Mouse (Mus musculus): ENCODE data around the gene Ksr1. TPM values are rescaled to one million over a fixed set of nuclear protein-coding genes. Genes with fewer than 3 reads are reported as not detected.
"Not testable (repeated sequence)": the region's sequence is repeated elsewhere in the genome, so short reads cannot be mapped to it uniquely, and the experiment has no call there.

The Ksr1 gene
- total RNA-seq, 4 experiments from 2014 or later = 5.9 to 8.2 (median 6.5) TPM

- DNase-seq (ENCODE audit: low spot score) = no peak
Measured at GRCm38 (mm10) chr11:79013056-79013455, 133.2 kb downstream of the Ksr1 start.

GRCm38 (mm10) chr11:79012529-79012928, 133.7 kb downstream of the Ksr1 start:
- DNase-seq (ENCODE audit: low spot score) = no peak

DNA sequence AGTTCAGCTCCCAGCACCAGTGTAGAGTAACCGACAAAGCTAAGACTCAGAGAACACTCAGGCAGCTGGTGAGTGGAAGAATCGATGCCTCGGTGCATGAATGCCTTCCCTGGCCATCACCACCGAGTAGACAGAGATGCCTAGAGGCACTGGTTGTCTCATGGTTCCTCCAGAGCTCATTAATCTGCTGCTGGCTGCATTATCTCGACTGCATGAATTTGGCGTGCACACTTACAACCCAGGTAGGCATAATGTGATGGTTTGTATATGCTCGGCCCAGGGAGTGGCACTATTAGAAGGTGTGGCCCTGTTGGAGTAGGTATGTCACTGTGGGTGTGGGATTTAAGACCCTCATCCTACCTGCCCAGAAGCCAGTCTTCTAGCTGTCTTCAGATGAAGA, 137.3 kb downstream of the Ksr1 start:
- DNase-seq (ENCODE audit: low spot score) = no peak

GRCm38 (mm10) chr11:79008007-79008775, 138.0 kb downstream of the Ksr1 start:
- no peak for DNase-seq (ENCODE audit: low spot score)

DNA sequence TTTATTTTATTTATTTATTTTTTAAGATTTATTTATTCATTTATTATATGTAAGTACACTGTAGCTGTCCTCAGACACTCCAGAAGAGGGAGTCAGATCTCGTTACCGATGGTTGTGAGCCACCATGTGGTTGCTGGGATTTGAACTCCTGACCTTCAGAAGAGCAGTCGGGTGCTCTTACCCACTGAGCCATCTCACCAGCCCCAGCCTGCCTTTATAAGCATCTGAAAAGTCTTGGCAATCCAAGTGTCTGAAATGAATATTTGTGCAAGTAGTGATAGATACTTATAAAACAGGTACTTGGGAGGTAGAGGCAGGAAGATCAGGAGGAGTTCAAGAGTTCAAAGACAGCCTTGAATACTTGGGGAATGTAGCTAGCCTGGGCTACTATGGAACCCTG, 138.9 kb downstream of the Ksr1 start:
- not testable (repeated sequence) for DNase-seq (ENCODE audit: low spot score)

DNA sequence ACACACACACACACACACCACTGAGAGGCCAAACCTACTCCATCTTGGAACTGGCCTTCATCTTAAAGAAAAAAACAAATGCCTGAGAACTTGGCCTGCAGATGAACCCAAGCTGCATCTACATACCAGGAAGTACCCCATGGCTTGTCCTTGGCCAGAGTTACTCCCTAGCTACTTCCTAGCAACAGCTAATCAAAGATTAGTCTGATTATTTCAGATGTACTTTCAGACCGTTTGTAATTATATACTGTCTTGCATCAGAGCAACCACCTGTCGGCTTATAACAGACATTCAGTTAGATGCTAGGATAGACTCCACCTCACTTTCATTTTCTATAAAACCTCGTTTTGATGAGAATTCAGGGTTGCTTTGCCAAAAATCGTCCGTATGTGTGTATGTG, 139.8 kb downstream of the Ksr1 start:
- no peak for DNase-seq (ENCODE audit: low spot score)

DNA sequence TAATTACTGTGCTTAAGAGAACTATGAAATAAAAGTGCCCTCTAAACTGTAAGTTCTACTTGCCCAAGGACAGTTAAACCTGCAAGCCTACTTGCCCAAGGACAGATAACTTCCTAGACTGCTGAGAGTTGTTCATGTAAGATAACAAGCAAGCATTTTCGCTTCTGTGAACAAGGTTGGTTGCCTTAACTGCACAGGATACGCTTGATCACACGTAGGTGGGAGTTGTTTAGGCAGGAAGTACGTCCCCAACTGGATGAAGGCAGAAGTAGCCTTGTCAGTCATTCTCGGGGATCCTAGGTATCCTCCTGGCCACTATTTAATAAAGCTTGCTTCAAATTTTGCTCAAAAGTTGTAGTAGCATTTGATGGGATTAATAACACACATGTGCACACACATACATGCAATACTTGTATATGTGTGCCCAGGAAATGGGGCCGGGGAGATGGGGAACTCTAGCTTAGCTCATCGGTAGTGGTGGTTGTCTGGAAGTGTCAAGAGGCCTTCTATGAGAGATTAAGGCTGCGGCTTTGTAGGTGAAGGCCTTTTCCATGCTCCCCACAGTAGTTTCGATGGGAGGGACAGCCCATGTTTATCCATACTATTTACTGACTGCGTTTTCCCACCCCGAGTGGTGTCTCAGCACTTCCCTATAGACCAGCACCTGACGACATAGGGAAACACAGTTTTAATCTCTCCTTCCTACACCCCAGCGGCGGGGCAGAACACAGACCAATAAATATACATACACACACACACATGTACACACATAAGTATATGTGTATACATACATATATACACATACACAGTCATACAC, 140.4 kb downstream of the Ksr1 start:
- no peak for DNase-seq (ENCODE audit: low spot score)

DNA sequence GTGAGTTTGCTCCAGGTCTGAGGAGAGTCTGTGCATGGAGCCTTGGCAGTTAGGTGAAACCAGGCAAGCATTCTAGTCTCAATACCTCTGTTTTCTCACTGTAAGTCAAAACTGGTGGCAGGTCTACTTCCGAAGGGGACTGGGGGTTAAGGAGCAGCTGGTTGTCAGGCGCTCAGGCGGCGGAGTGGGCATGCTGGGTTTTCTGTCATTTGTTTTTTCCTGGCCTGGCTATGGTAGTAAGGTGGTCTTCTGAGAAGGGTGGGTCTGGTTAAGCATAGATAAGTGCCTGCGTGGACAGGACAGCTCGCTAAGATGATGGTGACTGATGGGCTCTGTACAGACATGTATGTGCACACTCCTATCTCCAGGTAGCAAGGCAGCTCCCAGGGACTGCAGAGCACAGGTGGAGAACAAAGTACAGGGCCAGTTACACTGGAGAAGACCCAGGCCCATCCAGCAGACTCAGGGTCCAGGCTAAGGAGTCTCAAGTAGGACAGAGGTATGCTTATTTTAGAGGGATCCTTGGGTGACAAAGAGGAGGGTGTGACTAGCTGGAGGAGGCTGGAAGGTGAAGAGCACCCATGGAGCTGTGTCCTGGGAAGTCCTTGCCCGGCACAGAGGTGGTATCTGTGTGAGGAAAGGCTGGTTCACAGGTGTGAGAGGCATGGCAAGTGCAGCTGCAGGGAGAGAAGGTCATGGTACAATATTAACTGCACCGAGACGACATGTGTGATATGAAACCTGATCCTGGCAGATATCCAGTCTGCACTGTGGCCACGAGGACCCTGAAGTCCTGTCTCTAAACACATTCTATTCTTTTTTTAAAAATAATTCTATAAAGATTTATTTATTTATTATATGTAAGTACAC, 142.2 kb downstream of the Ksr1 start:
- no peak for DNase-seq (ENCODE audit: low spot score)

DNA sequence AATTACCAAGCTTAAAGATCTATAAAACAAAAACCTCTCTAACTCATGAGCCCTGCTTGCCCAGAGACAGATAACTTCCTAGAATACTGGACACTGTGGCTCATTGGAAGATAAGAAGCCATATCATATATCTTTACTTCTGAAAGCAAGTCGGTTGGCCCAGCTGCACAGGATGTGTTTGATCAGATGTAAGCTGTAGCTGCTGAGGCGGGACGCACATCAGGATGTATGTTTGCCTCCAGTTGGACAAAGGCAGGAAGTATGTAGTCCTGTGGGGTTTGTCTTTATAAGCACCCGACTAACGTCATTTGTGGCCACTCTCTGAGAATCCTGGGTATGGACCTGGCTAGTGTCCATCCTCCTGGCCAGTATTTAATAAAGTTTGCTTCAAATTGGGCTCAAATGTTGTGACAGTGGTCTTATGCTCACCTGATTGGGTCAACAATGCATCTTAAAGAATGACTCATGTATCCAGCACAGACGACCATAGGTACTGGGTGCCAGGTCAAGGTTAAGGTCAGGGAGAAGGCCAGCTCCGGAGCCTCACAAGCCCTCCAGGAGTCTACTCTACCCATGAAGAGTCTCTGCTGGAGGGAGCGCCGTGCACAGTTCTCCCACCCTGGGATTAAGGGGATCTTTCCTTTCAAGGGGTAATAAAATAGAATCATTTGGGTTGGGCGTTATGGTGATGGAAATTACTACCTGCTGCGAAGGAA, 143.0 kb downstream of the Ksr1 start:
- peak; percentile 42 for DNase-seq (ENCODE audit: low spot score)

GRCm38 (mm10) chr11:79002551-79002951, 143.7 kb downstream of the Ksr1 start:
- DNase-seq (ENCODE audit: low spot score) = no peak

DNA sequence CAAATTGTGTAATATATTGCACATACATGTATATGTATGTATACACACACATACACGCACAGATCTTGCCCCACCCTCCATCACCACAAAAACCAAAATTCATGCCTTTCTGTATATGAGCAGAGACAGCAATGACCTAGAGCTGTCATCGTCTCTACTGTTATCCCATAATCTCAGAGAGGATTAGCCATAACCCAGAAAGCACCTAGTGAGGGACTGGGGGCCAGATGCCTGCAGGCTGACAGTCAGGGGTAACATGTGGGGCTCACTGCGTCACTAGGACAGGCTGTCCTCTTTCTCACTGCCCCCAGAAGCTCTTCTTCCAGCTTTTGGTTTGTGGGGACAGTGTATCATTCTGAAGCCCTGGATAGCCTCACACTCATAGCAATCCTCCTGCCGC, 144.3 kb downstream of the Ksr1 start:
- no peak for DNase-seq (ENCODE audit: low spot score)

- no peak for DNase-seq (ENCODE audit: low spot score)
Measured at GRCm38 (mm10) chr11:78999118-78999517, 147.1 kb downstream of the Ksr1 start.

GRCm38 (mm10) chr11:78990875-78991543, 155.2 kb downstream of the Ksr1 start:
- not testable (repeated sequence) for DNase-seq (ENCODE audit: low spot score)

GRCm38 (mm10) chr11:78990096-78990495, 156.1 kb downstream of the Ksr1 start:
- DNase-seq (ENCODE audit: low spot score) = no peak

DNA sequence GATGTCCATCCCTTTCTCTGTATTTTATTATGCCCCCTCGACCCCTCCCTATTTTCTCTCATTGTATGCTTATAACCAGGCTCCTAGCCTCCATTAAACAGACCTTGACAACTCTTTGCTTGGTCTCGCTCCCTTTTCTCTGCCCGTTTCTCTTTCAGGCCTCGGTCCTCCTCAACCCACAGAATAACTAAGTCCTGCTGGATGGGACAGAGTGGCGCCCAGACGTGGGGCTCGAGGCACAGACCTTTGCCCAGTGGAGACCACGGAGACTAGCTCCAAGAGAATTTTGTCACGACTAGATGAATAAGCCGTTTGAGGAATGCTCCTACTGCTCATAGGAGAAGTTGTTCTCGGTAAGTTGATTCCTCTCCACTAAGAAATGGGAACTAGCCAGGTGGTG, 157.0 kb downstream of the Ksr1 start:
- DNase-seq (ENCODE audit: low spot score) = not testable (repeated sequence)

GRCm38 (mm10) chr11:78986311-78987002, 159.8 kb downstream of the Ksr1 start:
- DNase-seq (ENCODE audit: low spot score) = no peak

DNA sequence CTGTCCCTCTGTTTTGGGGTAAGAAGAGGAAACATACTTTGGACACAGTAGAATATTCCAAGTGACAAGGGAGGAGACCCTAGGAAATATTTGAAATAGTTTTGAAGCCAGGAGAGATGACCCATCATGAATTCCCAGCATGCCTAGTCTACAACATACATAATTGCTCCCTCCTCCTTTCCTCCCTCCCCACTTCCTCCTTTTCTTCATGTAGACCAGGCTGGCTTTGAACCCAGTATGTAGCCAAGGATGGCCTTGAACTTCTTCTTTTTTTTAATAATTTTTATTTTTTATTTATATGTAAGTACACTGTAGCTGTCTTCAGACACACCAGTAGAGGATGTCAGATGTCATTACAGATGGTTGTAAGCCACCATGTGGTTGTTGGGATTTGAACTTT, 160.7 kb downstream of the Ksr1 start:
- DNase-seq (ENCODE audit: low spot score) = no peak

- DNase-seq (ENCODE audit: low spot score) = peak; percentile 92
Measured at GRCm38 (mm10) chr11:78984483-78985177, 161.6 kb downstream of the Ksr1 start, which contains the start of gene Lgals9. Lgals9 (minus strand) TSS chr11:78984946.

DNA sequence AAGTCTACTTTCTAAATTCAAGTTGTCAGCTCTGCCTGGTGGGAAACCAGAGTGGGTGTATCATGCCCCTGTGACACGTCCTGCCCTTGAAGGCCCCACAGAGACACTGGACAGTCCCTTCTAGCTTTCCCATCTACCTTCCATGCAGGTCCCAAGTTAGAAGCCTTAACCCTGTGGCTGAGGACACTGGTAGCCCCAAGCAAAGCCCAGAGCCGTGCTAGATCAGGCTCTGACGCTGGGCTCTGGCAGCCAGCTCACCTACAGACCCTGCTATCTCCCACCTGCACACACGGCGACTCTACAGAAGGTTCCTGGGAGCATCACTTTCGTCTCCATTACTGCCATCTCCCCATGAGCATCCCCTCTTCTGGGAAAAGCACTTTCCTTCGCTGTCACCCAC, 162.7 kb downstream of the Ksr1 start:
- DNase-seq (ENCODE audit: low spot score) = no peak
